Mouse (Mus musculus) lung, embryonic 14.5 days (tissue): ENCODE data around the gene Lhb. TPM values are rescaled to one million over a fixed set of nuclear protein-coding genes. Genes with fewer than 3 reads are reported as not detected.
A peak's percentile ranks its signal among the peaks of the same experiment; 100 is the strongest.

Experiments used
- ATAC-seq: fragments of 200-750 bp; cut with Nextera tagmentation; 2 replicates; pipeline ENCODE4 v1.8.0; 2017; ENCODE audit warnings: mild to moderate bottlenecking, moderate TSS enrichment, moderate library complexity; ENCODE audit not compliant: insufficient read depth
- DNase-seq: peaks from one replicate; pipeline ENCODE4 v3.0.0-alpha.2; 2015
- H3K27ac ChIP-seq: fragments of 300-500 bp; sonication (generic); 2 replicates; pipeline ENCODE4 v1.5.1; 2014; ENCODE audit warnings: low read depth, mild to moderate bottlenecking, moderate library complexity
- H3K27me3 ChIP-seq: fragments of 300-500 bp; sonication (generic); 2 replicates; pipeline ENCODE4 v1.6.1; 2014; ENCODE audit warnings: low read length, control low read depth; ENCODE audit not compliant: insufficient read depth
- H3K36me3 ChIP-seq: fragments of 300-500 bp; sonication (generic); 2 replicates; pipeline ENCODE4 v1.6.1; 2014; ENCODE audit warnings: control low read depth; ENCODE audit not compliant: insufficient read depth
- H3K4me1 ChIP-seq: fragments of 300-500 bp; sonication (generic); 2 replicates; pipeline ENCODE4 v1.6.1; 2014; ENCODE audit warnings: antibody characterized with exemption, control low read depth; ENCODE audit not compliant: insufficient read depth
- H3K4me2 ChIP-seq: fragments of 300-500 bp; sonication (generic); 2 replicates; pipeline ENCODE4 v1.6.1; 2014; ENCODE audit warnings: mild to moderate bottlenecking
- H3K4me3 ChIP-seq: fragments of 300-500 bp; sonication (generic); 2 replicates; pipeline ENCODE4 v1.5.1; 2014; ENCODE audit warnings: low read depth, low read length
- H3K9ac ChIP-seq: fragments of 300-500 bp; sonication (generic); 2 replicates; pipeline ENCODE4 v1.6.1; 2014
- H3K9me3 ChIP-seq: fragments of 300-500 bp; sonication (generic); 2 replicates; pipeline ENCODE4 v1.6.1; 2016; ENCODE audit warnings: low read depth, low read length, control low read depth
- CTCF ChIP-seq: IDR thresholded peaks from 2 replicates; pipeline ENCODE4 v1.5.1; 2016; ENCODE audit warnings: antibody characterized with exemption, low read depth
- WGBS: fragments of 180-500 bp; shearing (Covaris S2); extraction: QIAGEN DNeasy Blood & Tissue Kit; methylation state at CpG from one replicate; pipeline ENCODE4 v1.1.7; 2014; 5-methylcytosine and 5-hydroxymethylcytosine counted together
- polyA plus RNA-seq: library from polyadenylated mRNA; unstranded; fragments of >200 nt; fragmentation: Nextera tagmentation; extraction: Ambion mirVana; gene quantifications from 2 replicates; pipeline ENCODE4 v1.2.1, GENCODE M21; 2014

Lhb gene
- polyA plus RNA-seq, 1 experiment from 2014 or later: not detected

- H3K27ac ChIP-seq: no peak overlapping the region
- H3K36me3 ChIP-seq: no peaks in the 10 kb centered on the region
- TF ChIP-seq CTCF: no peak
- no peak overlapping the region for H3K4me2 ChIP-seq
- H3K9ac ChIP-seq: no peak overlapping the region
- DNase-seq: no peak
- ATAC-seq: no peak
- no peaks in the 10 kb centered on the region for H3K4me1 ChIP-seq
- 74% methylated on average over 10 of the region's 10 CpGs for WGBS
- H3K4me3 ChIP-seq: no peak overlapping the region
- H3K27me3 ChIP-seq: peaks cover 61% of the 10 kb centered on the region
- no peaks in the 10 kb centered on the region for H3K9me3 ChIP-seq
Observed at GRCm38 (mm10) chr7:45407836-45408235, 12.8 kb upstream of the Lhb start.

- no peak overlapping the region for H3K27ac ChIP-seq
- H3K36me3 ChIP-seq: no peaks in the 10 kb centered on the region
- H3K9me3 ChIP-seq: no peaks in the 10 kb centered on the region
- no peak overlapping the region for H3K4me3 ChIP-seq
- no peaks in the 10 kb centered on the region for H3K4me1 ChIP-seq
- H3K4me2 ChIP-seq: no peak overlapping the region
- peaks cover 62% of the 10 kb centered on the region for H3K27me3 ChIP-seq
- no peak for TF ChIP-seq CTCF
- ATAC-seq (no peak), DNase-seq (no peak)
- WGBS: 59% methylated on average over 7 of the region's 7 CpGs
- H3K9ac ChIP-seq: no peak overlapping the region
Observed at GRCm38 (mm10) chr7:45408351-45408750, 12.3 kb upstream of the Lhb start.

DNA sequence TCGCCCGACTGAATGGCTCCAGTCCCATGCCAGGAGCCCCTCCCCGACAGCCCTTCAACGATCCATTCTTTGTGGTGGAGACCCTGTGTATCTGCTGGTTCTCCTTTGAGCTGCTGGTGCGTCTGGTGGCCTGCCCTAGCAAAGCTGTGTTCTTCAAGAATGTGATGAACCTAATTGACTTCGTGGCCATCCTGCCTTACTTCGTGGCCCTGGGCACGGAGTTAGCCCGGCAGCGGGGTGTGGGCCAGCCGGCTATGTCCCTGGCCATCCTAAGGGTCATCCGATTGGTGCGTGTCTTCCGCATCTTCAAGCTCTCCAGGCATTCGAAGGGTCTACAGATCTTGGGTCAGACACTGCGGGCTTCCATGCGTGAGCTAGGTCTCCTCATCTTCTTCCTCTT lies 11.7 kb upstream of the Lhb start:
- Histone ChIP-seq H3K4me2 (no peak overlapping the region), H3K9ac (no peak overlapping the region), H3K36me3 (no peaks in the 10 kb centered on the region), H3K27me3 (peaks cover 68% of the 10 kb centered on the region), H3K9me3 (no peaks in the 10 kb centered on the region), H3K4me1 (peaks cover 4% of the 10 kb centered on the region; the same call in 1 of the 2 replicates), H3K4me3 (no peak overlapping the region), H3K27ac (no peak overlapping the region)
- TF ChIP-seq CTCF: no peak
- 88% methylated on average over 17 of the region's 17 CpGs for WGBS
- DNase-seq (no peak), ATAC-seq (no peak)

- H3K4me2 ChIP-seq: no peak overlapping the region
Observed at GRCm38 (mm10) chr7:45409497-45410163, 11.0 kb upstream of the Lhb start.

GRCm38 (mm10) chr7:45412421-45412820 lies 8.2 kb upstream of the Lhb start:
- no peak for TF ChIP-seq CTCF
- DNase-seq: no peak
- H3K4me2 ChIP-seq: no peak overlapping the region
- no peak overlapping the region for H3K9ac ChIP-seq
- 69% methylated on average over 2 of the region's 2 CpGs for WGBS
- ATAC-seq: no peak
- peaks cover 9% of the 10 kb centered on the region; the same call in 1 of the 2 replicates for H3K4me1 ChIP-seq
- H3K27me3 ChIP-seq: peaks cover 75% of the 10 kb centered on the region
- no peaks in the 10 kb centered on the region for H3K9me3 ChIP-seq
- H3K36me3 ChIP-seq: no peaks in the 10 kb centered on the region
- H3K4me3 ChIP-seq: no peak overlapping the region
- no peak overlapping the region for H3K27ac ChIP-seq

More at GRCm38 (mm10) chr7:45409497-45410163, 11.0 kb upstream of the Lhb start:
- Histone ChIP-seq H3K4me3 (no peak overlapping the region), H3K27me3 (peaks cover 75% of the 10 kb centered on the region), H3K27ac (no peak overlapping the region), H3K4me1 (peaks cover 6% of the 10 kb centered on the region; the same call in 1 of the 2 replicates), H3K9me3 (no peaks in the 10 kb centered on the region), H3K36me3 (no peaks in the 10 kb centered on the region), H3K9ac (no peak overlapping the region)
- 83% methylated on average over 8 of the region's 8 CpGs for WGBS
- no peak for TF ChIP-seq CTCF
- no peak for DNase-seq
- ATAC-seq: no peak

DNA sequence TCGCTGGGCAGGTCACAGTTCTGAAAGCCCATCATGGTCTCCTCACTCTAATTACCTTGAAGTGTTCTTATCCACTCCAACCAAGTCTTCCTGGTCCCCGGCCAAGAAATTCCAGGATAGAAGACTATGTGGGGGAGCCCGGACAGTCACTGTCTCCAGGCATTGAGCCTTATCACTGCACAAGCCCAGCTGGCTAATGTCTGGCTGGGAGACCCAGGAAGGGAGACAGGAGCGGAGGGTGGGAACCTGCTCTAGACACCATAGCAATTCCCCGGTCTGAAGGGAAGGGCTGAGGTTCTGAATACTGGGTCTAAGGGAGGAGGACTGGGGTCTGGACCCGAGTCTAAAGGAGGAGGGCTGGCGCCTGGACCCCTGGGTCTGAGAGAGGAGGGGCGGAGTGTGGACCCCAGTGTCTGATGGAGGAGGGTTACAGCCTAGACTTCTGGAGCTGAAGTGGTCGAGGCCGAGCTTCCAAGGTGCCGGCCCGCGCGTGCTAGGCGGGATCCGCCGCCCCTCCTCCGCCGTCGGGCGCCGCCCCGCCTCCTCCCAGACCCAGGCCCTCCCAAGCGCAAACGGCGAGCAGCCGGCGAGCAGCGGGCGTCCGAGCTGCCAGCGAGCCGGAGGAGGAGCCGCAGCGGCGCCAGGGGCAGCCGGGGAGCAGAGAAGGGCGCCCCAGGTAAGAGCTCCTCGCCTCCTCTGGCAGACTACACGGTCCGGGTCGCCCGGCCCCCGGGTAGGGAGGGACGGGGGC lies 7.3 kb upstream of the Lhb start, which contains the start of gene Ntf5:
Gene Ntf5, plus strand, starts transcription at position 583 of the 751 bp plus-strand sequence.
- no peaks in the 10 kb centered on the region for H3K9me3 ChIP-seq
- H3K27ac ChIP-seq: peak within 1 kb of the TSS; percentile 72
- peak; percentile 67 for ATAC-seq
- no peak for TF ChIP-seq CTCF
- H3K36me3 ChIP-seq: no peaks in the 10 kb centered on the region
- WGBS: 1% methylated on average over 45 of the region's 45 CpGs
- peaks cover 13% of the 10 kb centered on the region; the same call in 1 of the 2 replicates for H3K4me1 ChIP-seq
- H3K4me2 ChIP-seq: peak within 1 kb of the TSS; percentile 90
- DNase-seq: peak; percentile 76
- H3K4me3 ChIP-seq: peak within 1 kb of the TSS; percentile 54
- H3K27me3 ChIP-seq: peaks cover 74% of the 10 kb centered on the region
- H3K9ac ChIP-seq: peak within 1 kb of the TSS; percentile 56
